Mouse (Mus musculus): ENCODE measurements around the gene Fmnl3.

GRCm38 (mm10) chr15:99391975-99392374 is 21.7 kb upstream of the Fmnl3 start:
- TF ChIP-seq CTCF (IDR thresholded peaks at IDR 0.05; ENCODE audit: extremely low read depth, insufficient read depth, low read length) (no peak), POLR2A (IDR thresholded peaks at IDR 0.05; ENCODE audit: extremely low read depth, insufficient read depth, low read length) (no peak)

Measured in cortical plate, adult 2 months (tissue).